Mouse (Mus musculus): Measurements from ENCODE around the gene Uchl1.
A peak's percentile ranks its signal among the peaks of the same experiment; 100 is the strongest.

Uchl1 gene

GRCm38 (mm10) chr5:66675983-66676382 lies at the start of gene Uchl1:
Gene Uchl1 (plus strand): TSS chr5:66676091.
- DNase-seq (ENCODE audit: low read depth, low spot score), result no peak

GRCm38 (mm10) chr5:66627805-66628204 lies 48.1 kb upstream of the Uchl1 start:
- no peak for DNase-seq (ENCODE audit: low read depth, low spot score)

GRCm38 (mm10) chr5:66635459-66636079 lies 40.3 kb upstream of the Uchl1 start:
- DNase-seq (ENCODE audit: low read depth, low spot score), result no peak

- DNase-seq (ENCODE audit: low read depth, low spot score), result no peak
Measured at GRCm38 (mm10) chr5:66642156-66642555, 33.7 kb upstream of the Uchl1 start.

- no peak for DNase-seq (ENCODE audit: low read depth, low spot score)
Measured at GRCm38 (mm10) chr5:66643260-66643659, 32.6 kb upstream of the Uchl1 start.

- no peak for DNase-seq (ENCODE audit: low read depth, low spot score)
Measured at GRCm38 (mm10) chr5:66647504-66647903, 28.4 kb upstream of the Uchl1 start.

GRCm38 (mm10) chr5:66654220-66654619 lies 21.7 kb upstream of the Uchl1 start:
- no peak for DNase-seq (ENCODE audit: low read depth, low spot score)

- no peak for DNase-seq (ENCODE audit: low read depth, low spot score)
Measured at GRCm38 (mm10) chr5:66675189-66675890, 551 bp upstream of the Uchl1 start.

GRCm38 (mm10) chr5:66676457-66677117 lies 696 bp downstream of the Uchl1 start:
- peak; percentile 4 for DNase-seq (ENCODE audit: low read depth, low spot score)

GRCm38 (mm10) chr5:66677411-66678345 lies 1.8 kb downstream of the Uchl1 start:
- no peak for DNase-seq (ENCODE audit: low read depth, low spot score)

- DNase-seq (ENCODE audit: low read depth, low spot score), result no peak
Measured at GRCm38 (mm10) chr5:66679222-66679621, 3.3 kb downstream of the Uchl1 start.

GRCm38 (mm10) chr5:66685930-66686329 lies 10.0 kb downstream of the Uchl1 start:
- no peak for DNase-seq (ENCODE audit: low read depth, low spot score)

GRCm38 (mm10) chr5:66686863-66687262 lies 11.0 kb downstream of the Uchl1 start:
- DNase-seq (ENCODE audit: low read depth, low spot score), result peak; percentile 6

- no peak for DNase-seq (ENCODE audit: low read depth, low spot score)
Measured at GRCm38 (mm10) chr5:66687737-66688136, 11.8 kb downstream of the Uchl1 start.

- DNase-seq (ENCODE audit: low read depth, low spot score), result no peak
Measured at GRCm38 (mm10) chr5:66688286-66688685, 12.4 kb downstream of the Uchl1 start.

GRCm38 (mm10) chr5:66689796-66690195 lies 13.9 kb downstream of the Uchl1 start:
- DNase-seq (ENCODE audit: low read depth, low spot score), result no peak

GRCm38 (mm10) chr5:66693231-66693630 lies 17.3 kb downstream of the Uchl1 start:
- DNase-seq (ENCODE audit: low read depth, low spot score), result no peak

GRCm38 (mm10) chr5:66697119-66697518 lies 21.2 kb downstream of the Uchl1 start:
- DNase-seq (ENCODE audit: low read depth, low spot score), result peak; percentile 70

- DNase-seq (ENCODE audit: low read depth, low spot score), result no peak
Measured at GRCm38 (mm10) chr5:66699911-66700310, 24.0 kb downstream of the Uchl1 start.

- no peak for DNase-seq (ENCODE audit: low read depth, low spot score)
Measured at GRCm38 (mm10) chr5:66701951-66702350, 26.1 kb downstream of the Uchl1 start.

GRCm38 (mm10) chr5:66703317-66704004 lies 27.6 kb downstream of the Uchl1 start:
- DNase-seq (ENCODE audit: low read depth, low spot score), result no peak

Data from CD4-positive, CD25-positive, alpha-beta regulatory T cell, adult 2 months (primary cell).